Mouse (Mus musculus): Measurements from ENCODE around the gene Tlk2.

- TF ChIP-seq CTCF (IDR thresholded peaks at IDR 0.05; ENCODE audit: low read depth, low read length) (no peak), EP300 (IDR thresholded peaks at IDR 0.05; ENCODE audit: insufficient read depth, low read depth, low read length) (no peak)
Measured at GRCm38 (mm10) chr11:105296084-105296483, 117.5 kb downstream of the Tlk2 start.

All from ES-Bruce4 (cell line).